Mouse (Mus musculus): ENCODE data around the gene Mprip. TPM values are rescaled to one million over a fixed set of nuclear protein-coding genes. Genes with fewer than 3 reads are reported as not detected.

The Mprip gene
- total and polyA plus RNA-seq, 2 experiments from 2014 or later: 35.9 to 135 TPM

DNA sequence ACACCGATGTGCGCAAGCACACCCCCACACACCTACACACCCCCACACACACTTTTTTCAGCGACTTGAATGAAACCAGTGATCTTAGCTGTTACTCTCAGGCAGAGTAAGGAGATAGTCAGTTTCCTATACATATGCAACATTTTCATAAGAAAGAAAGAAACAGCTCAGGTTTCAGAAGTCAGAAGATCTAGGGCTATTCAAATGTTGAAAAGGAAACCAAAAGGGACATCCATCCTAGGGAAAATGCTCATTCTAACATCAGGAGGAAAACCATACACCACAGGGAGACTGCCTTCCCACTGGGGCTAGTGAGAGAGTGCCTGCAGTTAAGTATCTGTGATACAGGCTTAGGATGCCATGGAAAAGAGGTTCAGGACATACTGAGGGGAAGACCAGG, 160.5 kb downstream of the Mprip start:
- Histone ChIP-seq H3K4me1 (ENCODE audit: control insufficient read depth, insufficient read depth) (no peaks in the 10 kb centered on the region), H3K4me3 (ENCODE audit: low read depth, low read length) (no peak overlapping the region), H3K27ac (ENCODE audit: low read depth) (no peak overlapping the region), H3K36me3 (replicated peaks; ENCODE audit: control insufficient read depth, insufficient read depth, low read length) (peaks cover 96% of the 10 kb centered on the region), H3K4me2 (ENCODE audit: low read depth, low read length) (no peak overlapping the region), H3K9ac (replicated peaks; ENCODE audit: low read depth, low read length) (no peak overlapping the region), H3K27me3 (ENCODE audit: control insufficient read depth, insufficient read depth, low read length) (no peaks in the 10 kb centered on the region), H3K9me3 (replicated peaks; ENCODE audit: control insufficient read depth, low read length) (no peaks in the 10 kb centered on the region)
- no peak for ATAC-seq (ENCODE audit: insufficient read depth, low read depth)
- no peak for DNase-seq (ENCODE audit: low spot score)
- no peak for TF ChIP-seq EP300 (IDR thresholded peaks at IDR 0.05; ENCODE audit: low read depth)
- TF ChIP-seq CTCF (IDR thresholded peaks at IDR 0.05; ENCODE audit: low read depth): no peak
- 90% methylated on average over 3 of the region's 3 CpGs for WGBS

Other genes with a start within 250 kb of the Mprip start
- 11.8 and 15.1 TPM in 2 replicates for gene Jmjd4, start 211.3 kb upstream of the Mprip start, total RNA-seq (2014; rRNA removed; ENCODE audit: low replicate concordance)
- gene Jmjd4, start 211.3 kb upstream of the Mprip start, polyA plus RNA-seq (2015; fragmentation: Nextera tagmentation; extraction: Ambion mirVana): 7.6 and 8.9 TPM in 2 replicates
- gene Snap47, start 210.1 kb upstream of the Mprip start, total RNA-seq (2014; rRNA removed; ENCODE audit: low replicate concordance): 47.1 and 87.2 TPM in 2 replicates
- gene Snap47, start 210.1 kb upstream of the Mprip start, polyA plus RNA-seq (2015; fragmentation: Nextera tagmentation; extraction: Ambion mirVana): 57.9 and 60.4 TPM in 2 replicates
- 4.1 and 8.3 TPM in 2 replicates for gene Zfp867, start 188.8 kb upstream of the Mprip start, total RNA-seq (2014; rRNA removed; ENCODE audit: low replicate concordance)
- gene Zfp867, start 188.8 kb upstream of the Mprip start, polyA plus RNA-seq (2015; fragmentation: Nextera tagmentation; extraction: Ambion mirVana): 6.4 and 6.5 TPM in 2 replicates
- gene Zkscan17, start 134.6 kb upstream of the Mprip start, total RNA-seq (2014; rRNA removed; ENCODE audit: low replicate concordance): 20.6 and 21.4 TPM in 2 replicates
- 8.7 and 10.1 TPM in 2 replicates for gene Zkscan17, start 134.6 kb upstream of the Mprip start, polyA plus RNA-seq (2015; fragmentation: Nextera tagmentation; extraction: Ambion mirVana)
- 0.11 and 0.15 TPM in 2 replicates for gene Nlrp3, start 119.7 kb upstream of the Mprip start, total RNA-seq (2014; rRNA removed; ENCODE audit: low replicate concordance)
- gene Nlrp3, start 119.7 kb upstream of the Mprip start, polyA plus RNA-seq (2015; fragmentation: Nextera tagmentation; extraction: Ambion mirVana): 0.18 and 0.25 TPM in 2 replicates
- not detected in 2 replicates for gene Olfr222, start 85.1 kb upstream of the Mprip start, total RNA-seq (2014; rRNA removed; ENCODE audit: low replicate concordance)
- not detected in 2 replicates for gene Olfr222, start 85.1 kb upstream of the Mprip start, polyA plus RNA-seq (2015; fragmentation: Nextera tagmentation; extraction: Ambion mirVana)
- not detected in 2 replicates for gene Olfr223, start 68.0 kb upstream of the Mprip start, total RNA-seq (2014; rRNA removed; ENCODE audit: low replicate concordance)
- not detected in 2 replicates for gene Olfr223, start 68.0 kb upstream of the Mprip start, polyA plus RNA-seq (2015; fragmentation: Nextera tagmentation; extraction: Ambion mirVana)
- gene Pld6, start 126.3 kb downstream of the Mprip start, total RNA-seq (2014; rRNA removed; ENCODE audit: low replicate concordance): not detected in 2 replicates
- gene Pld6, start 126.3 kb downstream of the Mprip start, polyA plus RNA-seq (2015; fragmentation: Nextera tagmentation; extraction: Ambion mirVana): 3.3 and 3.4 TPM in 2 replicates
- gene Flcn, start 148.7 kb downstream of the Mprip start, total RNA-seq (2014; rRNA removed; ENCODE audit: low replicate concordance): 38.2 and 46.9 TPM in 2 replicates
- 43.0 and 43.3 TPM in 2 replicates for gene Flcn, start 148.7 kb downstream of the Mprip start, polyA plus RNA-seq (2015; fragmentation: Nextera tagmentation; extraction: Ambion mirVana)
- 59.6 and 63.1 TPM in 2 replicates for gene Nt5m, start 178.1 kb downstream of the Mprip start, total RNA-seq (2014; rRNA removed; ENCODE audit: low replicate concordance)
- gene Nt5m, start 178.1 kb downstream of the Mprip start, polyA plus RNA-seq (2015; fragmentation: Nextera tagmentation; extraction: Ambion mirVana): 42.3 and 42.8 TPM in 2 replicates
- 131 and 159 TPM in 2 replicates for gene Cops3, start 178.5 kb downstream of the Mprip start, total RNA-seq (2014; rRNA removed; ENCODE audit: low replicate concordance)
- 114 and 119 TPM in 2 replicates for gene Cops3, start 178.5 kb downstream of the Mprip start, polyA plus RNA-seq (2015; fragmentation: Nextera tagmentation; extraction: Ambion mirVana)